Mouse (Mus musculus): Measurements from ENCODE around the gene Fam192a. TPM values are rescaled to one million over a fixed set of nuclear protein-coding genes. Genes with fewer than 3 reads are reported as not detected.
A peak's percentile ranks its signal among the peaks of the same experiment; 100 is the strongest.

Gene Fam192a
- polyA plus RNA-seq (2021) = 75.9 TPM

GRCm38 (mm10) chr8:94601607-94602385, at the start of gene Fam192a, which contains the start of gene Rspry1:
TSS of gene Fam192a (minus strand) at chr8:94601997.
TSS of gene Rspry1 (plus strand) at chr8:94601937.
- ChIA-PET POLR2A (interaction anchor here (1.0 to 1.1 kb wide), 2 partner anchors 11 to 97 kb away, joined by 3 to 4 read pairs; no protein-coding TSS in a partner anchor), CTCF (interaction anchor here (1.5 to 3.2 kb wide), 7 partner anchors 9 to 109 kb away, joined by 3 to 16 read pairs (median 6); partner anchors contain the start of gene Cpne2)
- H3K27me3 ChIP-seq = no peaks in the 10 kb centered on the region
- in situ Hi-C loops (cut with MboI; ENCODE audit: low pct_unique_long_range_greater_than_20kb) = loop anchor here (10.0 kb wide), 1 partner anchor 203 kb away; no protein-coding TSS in a partner anchor
- ATAC-seq = peak; percentile 98
- DNase-seq (ENCODE audit: low read depth, low spot score) = peak; percentile 97
- TF ChIP-seq CTCF (IDR thresholded peaks at IDR 0.05) = no peak

DNA sequence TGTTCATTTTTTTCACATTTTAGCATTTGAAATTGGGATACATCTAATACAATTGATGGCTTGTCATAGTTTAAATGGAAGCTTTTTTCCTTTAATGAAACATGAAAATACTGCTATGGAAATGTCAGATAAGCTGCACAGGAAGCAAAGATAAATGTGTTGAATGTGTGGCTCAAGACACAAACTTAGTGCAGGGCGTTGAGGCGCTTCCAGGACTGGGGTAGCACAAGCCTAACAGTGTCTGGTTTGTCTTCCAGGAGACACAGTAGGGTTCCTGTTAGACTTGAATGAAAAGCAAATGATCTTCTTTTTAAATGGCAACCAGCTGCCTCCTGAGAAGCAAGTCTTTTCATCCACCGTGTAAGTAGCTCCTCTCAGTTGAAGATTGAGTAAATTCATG, 47.7 kb upstream of the Fam192a start:
- no peak for TF ChIP-seq CTCF (IDR thresholded peaks at IDR 0.05)
- ATAC-seq (no peak), DNase-seq (ENCODE audit: low read depth, low spot score) (no peak)
- POLR2A ChIA-PET = no interaction called here
- H3K27me3 ChIP-seq = no peaks in the 10 kb centered on the region
- CTCF ChIA-PET = interaction anchor here (0.8 to 1.8 kb wide), 3 partner anchors 12 to 20 kb away, joined by 3 to 4 read pairs (median 4); no protein-coding TSS in a partner anchor
- in situ Hi-C loops (cut with MboI; ENCODE audit: low pct_unique_long_range_greater_than_20kb) = no loop called here

GRCm38 (mm10) chr8:94646165-94646564, 44.4 kb upstream of the Fam192a start:
- no peak for ATAC-seq
- TF ChIP-seq CTCF (IDR thresholded peaks at IDR 0.05) = no peak
- in situ Hi-C loops (cut with MboI; ENCODE audit: low pct_unique_long_range_greater_than_20kb) = no loop called here
- CTCF ChIA-PET = interaction anchor here (1.4 kb wide), 1 partner anchor 11 kb away, joined by 3 read pairs; no protein-coding TSS in a partner anchor
- DNase-seq (ENCODE audit: low read depth, low spot score) = no peak
- no peaks in the 10 kb centered on the region for H3K27me3 ChIP-seq
- POLR2A ChIA-PET = interaction anchor here (0.5 kb wide), 1 partner anchor 8 kb away, joined by 6 read pairs; no protein-coding TSS in a partner anchor

DNA sequence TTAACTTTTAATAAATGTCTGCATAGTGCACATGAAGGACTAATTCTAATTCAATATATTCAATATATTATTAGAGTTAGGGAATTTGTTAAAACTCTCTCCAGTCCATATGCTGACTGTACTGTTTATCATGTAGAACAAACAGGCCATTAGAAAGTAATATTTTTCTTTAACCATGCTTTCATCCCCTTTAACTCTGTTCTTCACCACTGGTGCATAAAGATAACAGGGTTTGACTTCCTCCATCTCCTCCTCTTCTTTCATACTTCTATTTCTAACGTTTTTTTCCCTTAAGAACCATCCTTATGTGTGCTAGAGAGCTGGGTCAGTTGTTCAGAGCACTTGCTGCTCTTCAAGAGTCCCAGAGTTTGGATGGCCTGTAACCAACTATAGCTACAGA, 43.4 kb upstream of the Fam192a start:
- no peak for DNase-seq (ENCODE audit: low read depth, low spot score)
- TF ChIP-seq CTCF (IDR thresholded peaks at IDR 0.05) = no peak
- ChIA-PET CTCF (interaction anchor here (0.9 kb wide), 1 partner anchor 10 kb away, joined by 3 read pairs; no protein-coding TSS in a partner anchor), POLR2A (no interaction called here)
- no peaks in the 10 kb centered on the region for H3K27me3 ChIP-seq
- ATAC-seq = no peak
- in situ Hi-C loops (cut with MboI; ENCODE audit: low pct_unique_long_range_greater_than_20kb) = no loop called here

- in situ Hi-C loops (cut with MboI; ENCODE audit: low pct_unique_long_range_greater_than_20kb) = no loop called here
- no peaks in the 10 kb centered on the region for H3K27me3 ChIP-seq
- ChIA-PET POLR2A (no interaction called here), CTCF (interaction anchor here (0.7 kb wide), 1 partner anchor 15 kb away, joined by 3 read pairs; no protein-coding TSS in a partner anchor)
- ATAC-seq = no peak
- DNase-seq (ENCODE audit: low read depth, low spot score) = no peak
- TF ChIP-seq CTCF (IDR thresholded peaks at IDR 0.05) = peak; percentile 22
Measured at GRCm38 (mm10) chr8:94641938-94642337, 40.1 kb upstream of the Fam192a start.

DNA sequence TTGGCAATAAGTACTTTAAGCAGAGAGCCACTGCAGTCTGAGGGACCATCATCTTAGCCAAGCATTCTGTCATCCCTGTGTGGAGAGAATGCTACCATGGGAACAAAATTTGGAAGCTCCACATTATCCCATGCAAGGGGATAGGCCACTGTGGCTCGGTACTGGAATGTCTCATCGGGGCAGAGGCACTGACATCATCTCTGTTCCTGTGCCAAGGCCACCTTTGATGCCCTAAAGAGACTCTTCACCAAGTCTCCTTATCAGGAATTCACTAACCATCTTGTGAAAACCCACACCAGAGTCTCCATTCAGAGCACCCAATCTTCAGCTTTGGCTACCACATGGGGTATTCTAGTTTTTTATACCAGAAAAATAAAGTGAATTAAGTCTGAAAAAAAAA, 39.4 kb upstream of the Fam192a start:
- H3K27me3 ChIP-seq = no peaks in the 10 kb centered on the region
- no peak for TF ChIP-seq CTCF (IDR thresholded peaks at IDR 0.05)
- DNase-seq (ENCODE audit: low read depth, low spot score) = no peak
- POLR2A ChIA-PET = no interaction called here
- in situ Hi-C loops (cut with MboI; ENCODE audit: low pct_unique_long_range_greater_than_20kb) = no loop called here
- CTCF ChIA-PET = interaction anchor here (0.7 kb wide), 1 partner anchor 15 kb away, joined by 3 read pairs; no protein-coding TSS in a partner anchor
- no peak for ATAC-seq

DNA sequence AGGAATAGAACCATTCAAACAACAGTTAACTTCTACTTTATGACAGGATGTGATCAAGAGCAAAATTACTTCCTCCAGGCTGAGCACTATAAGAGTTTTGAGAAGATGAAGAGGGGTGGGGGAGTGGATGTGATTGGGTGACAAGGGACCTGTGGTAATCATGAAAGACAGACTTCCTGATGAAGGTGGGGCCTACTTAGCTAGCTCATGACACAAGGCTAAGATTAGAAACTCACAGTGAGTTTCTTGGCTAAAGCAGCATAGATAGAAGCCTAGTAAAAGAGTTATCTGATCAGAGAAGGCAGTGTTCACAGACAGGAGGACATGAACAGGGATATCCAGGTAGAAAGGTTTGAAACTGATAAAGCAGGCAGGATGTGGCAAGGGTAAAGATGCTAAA, 32.4 kb upstream of the Fam192a start:
- POLR2A ChIA-PET = interaction anchor here (0.6 kb wide), 1 partner anchor 26 kb away, joined by 3 read pairs; no protein-coding TSS in a partner anchor

DNA sequence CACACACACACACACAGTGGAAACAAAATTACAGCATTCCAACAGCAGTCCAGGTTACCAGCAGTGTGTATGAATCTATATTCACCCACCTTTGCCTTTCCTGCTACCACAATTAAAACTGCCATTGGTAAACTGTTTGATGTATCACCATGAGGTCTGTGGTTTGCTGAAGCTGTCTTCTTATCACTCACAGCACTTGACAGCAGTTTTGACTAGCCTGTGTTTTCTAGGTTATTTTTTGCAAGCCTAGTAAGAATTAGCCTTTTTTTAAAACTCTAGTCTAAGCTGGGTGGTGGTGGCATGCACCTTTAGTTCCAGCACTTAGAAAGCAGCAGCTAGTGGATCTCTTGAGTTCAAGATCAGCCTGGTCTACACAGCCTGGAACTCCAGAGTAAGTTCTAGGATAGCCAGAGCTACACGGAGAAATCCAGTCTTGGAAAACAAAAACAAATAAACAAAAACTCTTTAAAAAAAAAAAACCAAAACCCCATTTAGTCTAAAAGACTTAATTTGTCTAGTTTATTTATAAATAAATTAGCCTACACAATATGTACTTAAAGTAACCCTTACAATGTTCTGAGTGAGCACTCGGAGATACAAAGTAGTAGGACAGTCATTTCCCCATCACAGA, 31.9 kb upstream of the Fam192a start:
- ChIA-PET CTCF (no interaction called here), POLR2A (interaction anchor here (0.6 kb wide), 1 partner anchor 19 kb away, joined by 4 read pairs; no protein-coding TSS in a partner anchor)
- no peak for DNase-seq (ENCODE audit: low read depth, low spot score)
- ATAC-seq = no peak
- no peaks in the 10 kb centered on the region for H3K27me3 ChIP-seq
- no peak for TF ChIP-seq CTCF (IDR thresholded peaks at IDR 0.05)
- in situ Hi-C loops (cut with MboI; ENCODE audit: low pct_unique_long_range_greater_than_20kb) = no loop called here

More for the DNA sequence above, 32.4 kb upstream of the Fam192a start:
- no peak for ATAC-seq
- no peak for TF ChIP-seq CTCF (IDR thresholded peaks at IDR 0.05)
- no peak for DNase-seq (ENCODE audit: low read depth, low spot score)
- in situ Hi-C loops (cut with MboI; ENCODE audit: low pct_unique_long_range_greater_than_20kb) = no loop called here
- CTCF ChIA-PET = no interaction called here
- no peaks in the 10 kb centered on the region for H3K27me3 ChIP-seq

GRCm38 (mm10) chr8:94624885-94625284, 23.1 kb upstream of the Fam192a start:
- in situ Hi-C loops (cut with MboI; ENCODE audit: low pct_unique_long_range_greater_than_20kb) = no loop called here
- no peaks in the 10 kb centered on the region for H3K27me3 ChIP-seq
- no peak for TF ChIP-seq CTCF (IDR thresholded peaks at IDR 0.05)
- DNase-seq (ENCODE audit: low read depth, low spot score) (no peak), ATAC-seq (no peak)
- ChIA-PET CTCF (interaction anchor here (0.8 to 3.7 kb wide), 4 partner anchors 11 to 79 kb away, joined by 3 to 22 read pairs (median 6); no protein-coding TSS in a partner anchor), POLR2A (interaction anchor here (1.0 kb wide), 1 partner anchor 9 kb away, joined by 3 read pairs; no protein-coding TSS in a partner anchor)

- ATAC-seq (no peak), DNase-seq (ENCODE audit: low read depth, low spot score) (no peak)
- in situ Hi-C loops (cut with MboI; ENCODE audit: low pct_unique_long_range_greater_than_20kb) = loop anchor here (10.0 kb wide), 1 partner anchor 198 kb away; no protein-coding TSS in a partner anchor
- no peak for TF ChIP-seq CTCF (IDR thresholded peaks at IDR 0.05)
- CTCF ChIA-PET = no interaction called here
- POLR2A ChIA-PET = no interaction called here
- H3K27me3 ChIP-seq = no peaks in the 10 kb centered on the region
Measured at GRCm38 (mm10) chr8:94607064-94607463, 5.3 kb upstream of the Fam192a start.

Measured in Patski (cell line).